Mouse (Mus musculus) common myeloid progenitor, adult 5-6 weeks (primary cell): ENCODE measurements around the gene Elmod3. TPM values are rescaled to one million over a fixed set of nuclear protein-coding genes. Genes with fewer than 3 reads are reported as not detected.

ENCODE experiments used
- ATAC-seq: replicated peaks from 2 replicates; pipeline ENCODE4 v1.8.0; 2016; ENCODE audit warnings: low read depth, mild to moderate bottlenecking, moderate TSS enrichment, inconsistent platforms; ENCODE audit not compliant: poor library complexity, severe bottlenecking
- total RNA-seq: library from RNA; stranded (forward); fragments of 200-1000, 187-1606 nt; gene quantifications from 2 replicates; pipeline ENCODE4 v1.2.3, GENCODE M21; 2017

Gene Elmod3
- total RNA-seq, 1 experiment from 2014 or later = 9.3 TPM

DNA sequence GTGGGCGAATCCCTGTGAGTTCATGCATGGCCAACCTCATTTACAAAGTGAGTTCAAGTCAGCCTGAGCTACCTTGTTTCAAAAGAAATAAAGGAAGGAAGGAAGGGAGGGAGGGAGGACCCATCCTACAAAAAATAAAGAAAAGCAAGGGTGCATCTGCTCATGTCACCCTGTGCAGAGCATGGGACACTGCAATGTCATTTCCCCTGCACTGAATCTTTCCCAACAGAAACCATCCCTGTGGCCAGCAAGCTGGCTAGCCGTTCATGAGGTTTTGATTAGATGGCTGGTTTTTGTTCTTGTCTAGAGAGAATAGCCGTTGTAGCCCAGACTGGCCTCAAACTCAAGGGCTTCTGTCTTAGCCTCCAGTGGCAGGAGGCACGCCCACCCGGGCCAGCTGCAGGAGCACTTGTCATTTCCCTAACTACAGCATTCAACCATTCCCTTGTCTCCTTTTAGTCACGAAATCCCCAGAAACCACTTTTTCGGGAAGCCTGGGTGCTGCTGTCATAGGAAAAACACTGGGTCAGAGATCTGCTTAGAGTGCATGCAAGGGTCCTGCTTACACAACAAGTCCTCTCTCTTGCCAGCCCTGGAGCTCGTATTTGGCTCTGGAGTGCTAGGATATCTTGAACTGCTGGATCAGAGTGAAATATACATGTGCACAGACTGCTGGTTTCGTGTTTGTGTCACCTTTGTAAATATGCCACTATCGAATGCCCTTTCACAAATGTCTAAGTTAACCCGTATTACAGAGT lies 16.4 kb downstream of the Elmod3 start:
- peak; percentile 62 for ATAC-seq

DNA sequence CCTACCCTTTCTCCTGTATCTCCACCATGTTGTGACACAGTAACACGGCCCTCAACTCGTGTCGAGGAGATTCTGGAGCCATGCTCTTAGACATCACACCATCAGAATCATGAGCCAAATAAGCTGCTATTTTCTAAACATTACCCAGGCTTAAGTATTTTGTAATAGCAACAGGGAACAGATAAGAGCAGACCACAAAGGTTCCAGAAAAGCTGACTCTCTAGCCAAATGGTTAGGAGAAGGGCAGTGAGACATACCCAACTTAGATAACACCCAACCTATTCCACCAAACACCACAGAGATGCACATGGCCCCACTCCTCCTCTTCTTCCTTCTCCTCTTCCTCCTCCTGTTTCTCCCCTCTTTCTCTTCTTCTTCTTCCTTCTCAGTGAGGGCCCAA lies 22.2 kb downstream of the Elmod3 start:
- ATAC-seq = no peak

GRCm38 (mm10) chr6:72571826-72572225 lies 26.4 kb downstream of the Elmod3 start:
- ATAC-seq = no peak

DNA sequence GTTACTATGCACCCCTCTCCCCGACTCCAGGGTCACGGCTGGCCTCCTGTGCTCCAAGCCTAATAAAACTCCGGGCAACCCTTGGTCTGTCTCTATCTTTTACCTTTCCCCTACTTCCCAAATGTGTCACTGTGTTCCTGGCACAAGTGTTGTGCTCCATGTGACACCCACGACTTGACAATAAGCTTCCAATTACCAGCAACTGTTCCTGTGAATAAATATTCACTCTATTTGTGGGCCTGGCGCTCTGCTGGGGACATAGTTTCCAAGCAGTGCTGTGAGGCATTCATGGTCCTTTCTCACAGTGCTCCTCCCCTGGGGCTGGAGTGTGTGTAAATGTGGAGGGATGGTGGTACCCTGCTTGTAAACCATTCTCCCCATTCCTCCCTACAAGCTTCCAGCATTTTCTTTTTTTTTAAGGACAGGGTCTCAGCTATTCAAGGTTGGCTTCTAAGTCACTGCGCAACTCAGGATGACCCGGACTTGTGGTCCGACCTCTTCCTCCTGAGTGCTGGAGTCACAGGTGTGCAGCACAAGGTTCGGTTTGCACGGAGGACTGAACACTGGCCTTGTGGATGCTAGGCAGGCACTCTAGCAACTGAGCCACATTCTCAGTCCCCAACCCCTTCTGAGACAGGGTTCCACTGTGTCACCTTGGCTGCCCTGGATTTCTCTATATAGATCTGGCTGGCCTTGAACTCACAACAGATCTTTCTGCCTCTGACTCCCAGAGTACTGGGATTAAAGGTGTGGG lies 27.4 kb downstream of the Elmod3 start:
- ATAC-seq = no peak

GRCm38 (mm10) chr6:72568736-72569135 lies 29.5 kb downstream of the Elmod3 start:
- ATAC-seq = no peak

- no peak for ATAC-seq
Measured at GRCm38 (mm10) chr6:72567508-72567907, 30.7 kb downstream of the Elmod3 start.

DNA sequence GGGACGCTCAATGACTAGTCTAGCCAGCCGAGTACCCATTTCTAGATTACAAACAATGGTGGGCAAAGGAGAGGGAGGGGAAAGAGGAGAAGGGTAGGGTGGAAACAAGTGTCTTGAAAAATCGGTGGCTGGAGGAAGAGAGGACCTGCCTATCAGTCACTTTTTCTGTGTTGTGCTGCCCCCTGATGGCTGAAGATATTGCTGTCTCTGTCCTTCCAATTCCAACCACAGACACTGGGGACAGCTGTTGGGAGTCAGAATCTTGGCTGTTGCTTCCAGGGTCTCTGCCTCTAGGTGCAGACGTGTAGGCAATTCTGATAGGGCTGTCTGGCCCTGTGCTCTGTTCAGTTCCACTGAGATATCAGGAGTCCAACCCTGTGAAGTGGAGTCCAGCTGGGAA lies 32.2 kb downstream of the Elmod3 start:
- ATAC-seq = peak; percentile 98

GRCm38 (mm10) chr6:72565506-72565905 lies 32.7 kb downstream of the Elmod3 start:
- ATAC-seq = no peak

DNA sequence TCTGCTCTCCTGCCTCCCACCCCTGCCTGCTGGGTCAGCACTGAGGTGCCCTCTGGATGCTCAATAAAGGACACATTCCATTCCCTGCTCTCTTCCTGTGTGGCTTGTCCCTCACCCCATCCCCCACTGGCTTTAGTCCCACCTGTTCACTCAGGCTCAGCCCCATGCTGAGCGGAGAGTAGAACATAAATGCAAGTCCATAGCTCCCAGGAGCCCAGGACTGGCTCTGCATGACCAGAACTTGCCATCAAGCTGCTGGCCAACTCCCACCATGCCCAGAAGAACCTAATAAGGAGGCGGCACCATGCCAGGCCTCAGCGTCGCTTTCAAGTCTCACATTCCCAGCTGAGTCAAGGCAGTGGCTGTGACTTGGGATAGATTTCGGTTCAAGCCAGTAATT lies 35.3 kb downstream of the Elmod3 start:
- ATAC-seq = no peak

DNA sequence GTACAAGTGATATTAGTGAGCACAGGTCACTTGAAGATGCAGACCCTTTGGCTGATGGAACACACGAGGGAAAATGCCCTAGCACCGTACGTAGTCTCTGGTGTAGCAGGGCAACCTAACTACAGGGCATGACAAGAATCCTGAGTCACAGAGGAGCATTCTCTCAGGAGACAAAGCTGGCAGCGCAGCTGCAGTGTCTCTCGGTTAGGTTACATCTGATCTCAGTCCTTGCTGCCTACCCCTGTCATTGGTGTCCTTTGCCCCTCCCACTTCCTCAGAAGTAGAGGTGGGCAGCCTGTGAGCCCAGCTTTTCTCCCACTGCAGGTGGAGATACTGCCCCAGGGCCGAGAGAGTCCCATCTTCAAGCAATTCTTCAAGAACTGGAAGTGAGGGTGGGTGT lies 35.7 kb downstream of the Elmod3 start:
- no peak for ATAC-seq

- ATAC-seq = no peak
Measured at GRCm38 (mm10) chr6:72560801-72561200, 37.4 kb downstream of the Elmod3 start.

DNA sequence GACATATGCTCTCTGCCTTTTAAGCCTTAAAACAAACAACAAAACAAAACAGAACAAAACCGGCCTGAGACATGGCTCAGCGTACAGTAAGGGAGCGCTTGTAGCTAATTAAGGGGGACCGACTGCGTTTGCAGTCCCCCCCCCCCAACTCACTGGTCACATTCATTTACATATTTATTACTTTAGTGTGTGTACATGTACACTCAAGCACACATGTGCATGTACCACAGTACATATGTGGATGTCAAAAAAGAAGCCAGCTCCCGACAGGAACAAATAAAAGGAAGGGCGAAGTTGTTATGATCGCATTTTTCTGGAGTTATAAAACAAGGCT lies 45.2 kb downstream of the Elmod3 start:
- ATAC-seq = peak; percentile 2; the same call in 1 of the 2 replicates

DNA sequence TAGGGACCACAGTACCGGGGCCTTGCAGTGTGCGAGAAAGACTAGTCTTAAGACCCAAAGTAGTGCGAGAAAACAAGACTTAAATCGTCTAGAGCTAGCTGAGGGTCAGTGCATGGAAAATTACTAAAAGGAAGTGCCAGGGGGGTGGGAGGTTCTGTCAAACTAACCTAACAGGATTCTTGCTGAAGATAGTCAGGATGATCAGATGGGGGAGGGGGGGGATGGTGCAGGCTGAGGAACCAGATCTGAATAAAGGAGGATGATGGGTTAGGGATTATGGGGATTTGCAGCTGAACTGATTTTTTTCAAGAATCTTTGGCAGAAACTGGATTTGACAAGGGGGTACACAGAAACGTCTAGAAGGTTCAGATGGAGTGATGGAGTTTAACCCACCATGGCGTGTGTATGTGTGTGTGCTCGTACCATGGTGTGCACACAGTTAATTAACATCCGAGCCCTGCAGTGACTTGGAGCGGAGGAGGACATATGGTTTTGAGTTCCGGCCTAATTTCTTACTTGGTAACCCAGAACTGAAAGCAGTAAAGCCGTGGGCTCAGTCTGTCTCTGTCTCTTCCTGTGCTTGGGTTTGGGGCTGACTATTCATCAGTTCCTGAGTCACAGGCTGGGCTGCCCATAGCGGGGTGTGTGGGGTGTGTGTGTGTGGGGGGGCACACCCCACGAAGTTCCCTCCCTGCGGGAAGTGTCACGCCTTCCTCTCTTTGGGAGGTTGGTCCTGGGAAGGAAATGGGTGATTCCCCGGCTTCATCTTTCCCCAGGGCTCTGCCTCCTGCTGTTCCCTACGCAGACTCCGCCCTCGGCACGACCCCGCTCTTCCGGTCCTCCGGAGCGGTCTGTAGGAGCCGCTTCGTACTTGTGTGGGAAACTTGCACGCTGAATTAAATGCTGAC lies 45.8 kb downstream of the Elmod3 start:
- ATAC-seq = peak; percentile 78

DNA sequence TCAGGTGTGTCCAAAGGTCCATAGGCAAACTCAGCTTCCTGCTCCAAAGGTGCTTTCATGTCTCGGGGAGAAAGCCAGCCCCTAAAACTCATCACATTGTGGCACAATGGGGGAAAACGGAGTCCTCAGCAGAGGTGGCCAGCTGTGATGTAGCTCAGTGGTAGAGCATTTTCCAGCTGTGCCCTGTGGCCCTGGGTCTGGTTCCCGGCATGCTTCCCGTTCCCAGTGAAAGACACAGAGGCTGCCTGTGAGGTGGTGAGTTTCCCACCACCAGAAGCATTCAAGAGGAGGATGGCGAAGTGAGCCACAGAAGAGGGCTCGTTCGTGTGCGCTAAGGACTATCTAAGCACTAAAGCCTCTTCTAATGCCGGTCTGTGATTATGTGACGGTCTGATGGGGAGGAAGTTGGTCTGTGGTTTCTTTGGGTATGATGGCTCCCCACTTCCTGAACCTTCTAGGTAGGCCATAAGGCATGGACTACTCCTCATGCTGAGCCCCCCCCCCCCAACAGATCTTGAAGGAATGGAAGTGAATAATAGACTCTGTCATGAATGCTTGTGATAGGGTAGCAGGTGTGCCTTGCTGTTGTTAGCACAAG lies 47.6 kb downstream of the Elmod3 start:
- ATAC-seq = peak; percentile 45

DNA sequence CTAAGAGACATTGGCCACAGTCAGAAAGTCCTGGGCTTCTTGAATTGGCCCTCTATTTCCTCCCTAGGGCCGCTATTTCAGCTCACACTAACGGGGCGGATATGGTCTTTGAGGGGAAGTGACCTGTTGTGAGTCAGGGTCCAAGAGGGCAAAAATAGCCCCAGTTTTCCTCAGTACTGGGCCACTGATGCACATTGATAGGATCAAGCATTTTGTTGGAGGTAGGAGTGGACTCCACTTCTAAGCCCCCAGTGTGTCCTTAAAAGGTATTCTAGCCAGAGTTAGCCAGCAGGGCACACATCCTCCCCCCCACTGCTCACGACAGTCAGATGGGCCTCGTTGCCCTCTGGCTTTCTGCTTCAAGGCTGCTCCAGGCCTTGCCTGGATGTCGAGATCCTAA lies 48.2 kb downstream of the Elmod3 start:
- ATAC-seq = no peak

DNA sequence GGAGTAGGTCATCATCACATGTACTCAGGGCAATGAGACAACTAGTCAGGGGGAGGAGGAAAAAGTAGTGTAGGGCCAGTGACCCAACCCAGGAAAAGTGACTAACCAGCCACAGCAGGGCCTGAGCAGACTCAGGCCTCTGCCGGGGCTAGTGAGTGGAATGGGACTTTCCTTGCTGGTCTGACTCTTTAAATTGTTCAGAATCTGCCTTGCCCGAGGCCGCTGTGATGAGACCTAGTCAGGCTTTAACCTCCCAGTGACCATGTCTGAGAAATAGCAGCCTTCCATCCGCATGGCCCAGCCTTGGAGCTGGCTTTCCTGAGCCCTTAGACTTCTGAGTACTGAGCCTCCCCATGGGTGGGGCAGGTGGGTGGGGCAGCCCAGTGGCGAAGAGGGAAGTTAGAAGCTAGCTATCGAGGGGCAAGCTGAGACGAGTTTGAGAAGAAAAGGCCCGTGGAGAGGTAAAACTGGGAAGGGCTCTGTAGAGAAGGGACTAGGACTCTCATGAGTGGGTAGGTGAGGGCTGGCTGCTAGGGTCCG lies 49.1 kb downstream of the Elmod3 start:
- ATAC-seq = 0 out of 2 replicates have a peak, but pooled peaks have one; percentile 26

DNA sequence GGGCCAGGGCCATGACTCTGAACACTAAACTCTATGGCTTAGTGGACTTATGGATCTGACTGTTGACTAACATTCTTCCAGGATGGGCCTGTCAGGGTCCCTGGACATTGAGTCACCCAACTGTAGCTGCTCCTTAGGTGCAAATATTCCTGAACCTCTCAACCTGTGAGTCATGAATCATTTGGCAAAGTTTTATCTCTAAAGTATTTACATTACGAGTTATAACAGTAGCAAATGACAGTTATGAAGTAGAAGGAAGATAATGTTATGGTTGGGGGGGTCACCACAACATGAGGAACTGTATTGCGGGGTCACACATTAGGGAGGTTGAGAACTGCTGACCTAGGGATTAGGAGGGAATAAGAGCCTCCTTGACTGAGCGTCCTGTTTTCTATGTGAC lies 50.4 kb downstream of the Elmod3 start:
- no peak for ATAC-seq

DNA sequence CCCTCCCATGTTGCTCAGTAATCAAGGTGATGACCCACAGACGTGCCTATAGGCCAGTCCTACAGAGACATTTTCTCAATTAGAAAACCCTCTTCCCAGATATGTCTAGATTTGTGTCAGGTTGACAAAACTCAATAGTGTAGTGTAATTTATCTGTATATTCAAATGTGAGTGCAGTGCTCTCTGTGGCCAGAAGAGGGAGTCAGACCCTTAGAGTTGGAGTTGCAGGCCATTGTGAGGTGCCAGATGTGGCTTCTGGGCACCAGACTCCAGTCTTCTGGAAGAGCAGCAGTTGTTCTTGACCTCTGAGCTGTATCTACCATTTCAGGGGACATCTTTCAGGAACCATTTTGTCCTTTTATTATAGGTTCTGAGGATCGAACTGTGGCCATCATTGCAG lies 51.1 kb downstream of the Elmod3 start:
- ATAC-seq = no peak

DNA sequence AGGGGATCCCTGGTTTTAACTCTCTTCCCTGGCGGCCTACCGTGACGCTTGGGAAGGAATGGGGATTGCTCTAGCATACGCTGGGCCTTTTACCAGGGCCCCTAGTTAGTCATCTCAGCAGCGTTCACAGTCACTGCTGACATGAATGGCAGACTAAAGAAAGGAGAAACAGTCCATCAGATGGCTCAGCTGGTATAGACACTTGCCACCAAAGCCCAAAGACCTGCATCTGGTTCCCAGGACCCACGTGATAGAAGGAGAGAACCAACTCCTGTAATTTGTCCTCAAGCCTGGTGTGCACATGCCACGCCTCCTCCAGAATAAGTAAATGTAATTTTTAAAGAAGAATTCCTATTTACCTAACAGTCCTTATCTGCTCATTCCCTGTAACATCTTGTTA lies 52.8 kb downstream of the Elmod3 start:
- ATAC-seq = no peak
